Mouse (Mus musculus) inflammation-experienced regulatory T-cells, adult 6 months (primary cell): ENCODE results near the gene Pacsin2. TPM values are rescaled to one million over a fixed set of nuclear protein-coding genes. Genes with fewer than 3 reads are reported as not detected.
"Not testable (repeated sequence)": the region's sequence is repeated elsewhere in the genome, so short reads cannot be mapped to it uniquely, and the experiment has no call there.

ENCODE experiments used
- ATAC-seq: one replicate; pipeline ENCODE4 v1.8.0; 2017
- polyA plus RNA-seq, 3 experiments: library from polyadenylated mRNA; unstranded; fragments of 100-300 nt; shearing (Covaris generic); gene quantifications; one replicate each; pipeline ENCODE4 v1.2.1; 2017

Pacsin2 gene
- 10 to 100 TPM; 17.1 to 34.5 (median 22.0) TPM for polyA plus RNA-seq

- ATAC-seq = peak; percentile 98
Observed at GRCm38 (mm10) chr15:83464083-83464904, at the start of gene Pacsin2. TSS of gene Pacsin2 (minus strand) at chr15:83464606.

- ATAC-seq = no peak
Observed at GRCm38 (mm10) chr15:83512489-83513281, 48.3 kb upstream of the Pacsin2 start.

GRCm38 (mm10) chr15:83510805-83511405 is 46.5 kb upstream of the Pacsin2 start, which contains the start of gene Ttll1:
TSS of gene Ttll1 (minus strand) at chr15:83510893.
- peak; percentile 100 for ATAC-seq

GRCm38 (mm10) chr15:83509950-83510804 is 45.8 kb upstream of the Pacsin2 start:
- peak; percentile 14 for ATAC-seq

GRCm38 (mm10) chr15:83501483-83501882 is 37.1 kb upstream of the Pacsin2 start:
- not testable (repeated sequence) for ATAC-seq

GRCm38 (mm10) chr15:83500352-83500751 is 35.9 kb upstream of the Pacsin2 start:
- no peak for ATAC-seq

- no peak for ATAC-seq
Observed at GRCm38 (mm10) chr15:83499211-83499755, 34.9 kb upstream of the Pacsin2 start.

- ATAC-seq = no peak
Observed at GRCm38 (mm10) chr15:83497299-83497698, 32.9 kb upstream of the Pacsin2 start.

GRCm38 (mm10) chr15:83495787-83496367 is 31.5 kb upstream of the Pacsin2 start:
- ATAC-seq = no peak

- ATAC-seq = no peak
Observed at GRCm38 (mm10) chr15:83495195-83495594, 30.8 kb upstream of the Pacsin2 start.

- ATAC-seq = no peak
Observed at GRCm38 (mm10) chr15:83494572-83494920, 30.1 kb upstream of the Pacsin2 start.

- ATAC-seq = no peak
Observed at GRCm38 (mm10) chr15:83493856-83494571, 29.6 kb upstream of the Pacsin2 start.

- no peak for ATAC-seq
Observed at GRCm38 (mm10) chr15:83491891-83492290, 27.5 kb upstream of the Pacsin2 start.

GRCm38 (mm10) chr15:83489471-83489870 is 25.1 kb upstream of the Pacsin2 start:
- ATAC-seq = no peak

- ATAC-seq = no peak
Observed at GRCm38 (mm10) chr15:83487477-83488115, 23.2 kb upstream of the Pacsin2 start.

GRCm38 (mm10) chr15:83484311-83484710 is 19.9 kb upstream of the Pacsin2 start:
- no peak for ATAC-seq

GRCm38 (mm10) chr15:83483482-83483881 is 19.1 kb upstream of the Pacsin2 start:
- ATAC-seq = peak; percentile 46

GRCm38 (mm10) chr15:83482645-83483224 is 18.3 kb upstream of the Pacsin2 start:
- ATAC-seq = no peak

- no peak for ATAC-seq
Observed at GRCm38 (mm10) chr15:83481236-83481780, 16.9 kb upstream of the Pacsin2 start.

GRCm38 (mm10) chr15:83479818-83480217 is 15.4 kb upstream of the Pacsin2 start:
- ATAC-seq = no peak
